Mouse (Mus musculus): ENCODE results near the gene Kcnh8. TPM values are rescaled to one million over a fixed set of nuclear protein-coding genes. Genes with fewer than 3 reads are reported as not detected.

Kcnh8 gene
- total and polyA plus RNA-seq, 3 experiments, result not detected

GRCm38 (mm10) chr17:52602781-52603170 lies 267 bp downstream of the Kcnh8 start:
- Histone ChIP-seq H3K4me2 (ENCODE audit: insufficient read depth, low read depth, poor library complexity, severe bottlenecking) (no peak overlapping the region), H3K79me2 (replicated peaks; ENCODE audit: control insufficient read depth, extremely low read depth, insufficient read depth, poor library complexity, severe bottlenecking) (no peaks in the 10 kb centered on the region), H3K9me3 (replicated peaks; ENCODE audit: low read length) (peaks cover 55% of the 10 kb centered on the region), H3K9ac (ENCODE audit: insufficient read depth, low read depth) (no peak overlapping the region), H3K4me3 (replicated peaks in 1 of 3; ENCODE audit: low read depth in 2 of 3, low read length in 2 of 3, poor library complexity in 1 of 3) (no peak overlapping the region), H3K4me1 (ENCODE audit: control insufficient read depth in 1 of 2, insufficient read depth in 2 of 2) (no peaks in the 10 kb centered on the region), H3K36me3 (replicated peaks in 1 of 2; ENCODE audit: control insufficient read depth in 1 of 2, insufficient read depth in 1 of 2, low read length in 1 of 2) (no peaks in the 10 kb centered on the region), H3K27ac (ENCODE audit: insufficient read depth, low read depth) (no peak overlapping the region), H3K27me3 (replicated peaks) (no peaks in the 10 kb centered on the region)
- dilution Hi-C loops (cut with MboI; ENCODE audit: extremely low pct_ligation_motif_present, extremely low pct_unique_long_range_greater_than_20kb, low sequenced_read_pairs) (no loop called here), in situ Hi-C loops (cut with MboI; ENCODE audit: low pct_ligation_motif_present, low pct_unique_long_range_greater_than_20kb, low sequenced_read_pairs) (no loop called here)
- no peak for DNase-seq (ENCODE audit: extremely low read depth)
- TF ChIP-seq SIN3A (IDR thresholded peaks at IDR 0.05; ENCODE audit: low read length) (no peak), ZC3H11A (IDR thresholded peaks at IDR 0.05; ENCODE audit: low read depth, low read length) (no peak), TCF12 (IDR thresholded peaks at IDR 0.05; ENCODE audit: low read depth, low read length) (no peak), MAZ (IDR thresholded peaks at IDR 0.05; ENCODE audit: low read depth, low read length) (no peak), CHD2 (IDR thresholded peaks at IDR 0.05; ENCODE audit: low read length) (no peak), SMC3 (IDR thresholded peaks at IDR 0.05; ENCODE audit: low read depth, low read length) (no peak), MAFK (IDR thresholded peaks at IDR 0.05; ENCODE audit: insufficient replicate concordance, low read length) (no peak), MXI1 (IDR thresholded peaks at IDR 0.05; ENCODE audit: low read depth, low read length) (no peak), CTCF (conservative IDR thresholded peaks at IDR 0.05 in 1 of 2, IDR thresholded peaks at IDR 0.05 in 1 of 2; ENCODE audit: low read depth in 2 of 2, low read length in 2 of 2) (no peak), E2F4 (IDR thresholded peaks at IDR 0.05; ENCODE audit: insufficient replicate concordance, low read depth, low read length) (no peak), POLR2AphosphoS2 (IDR thresholded peaks at IDR 0.05; ENCODE audit: low read depth, low read length) (no peak)

DNA sequence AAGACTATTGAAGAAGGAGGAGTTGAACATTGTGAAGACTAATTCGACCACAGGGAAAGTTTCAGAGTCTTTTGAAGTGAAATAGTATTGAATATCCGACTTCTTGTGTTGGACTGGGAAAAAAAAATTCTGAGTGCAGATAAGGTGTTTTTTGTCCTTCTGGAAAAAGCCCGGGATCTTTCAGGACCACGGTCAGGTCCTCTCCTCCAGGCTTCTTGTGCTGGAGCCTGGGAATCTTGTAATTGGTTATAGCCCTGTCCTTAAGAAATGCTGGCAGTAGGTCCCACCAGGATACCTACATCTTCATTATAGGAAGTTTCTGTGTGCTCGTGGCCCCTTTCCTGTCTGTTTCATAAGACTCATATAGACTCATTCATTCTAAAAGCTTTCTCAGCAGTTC lies 902 bp downstream of the Kcnh8 start:
- no peak overlapping the region for H3K27ac ChIP-seq (ENCODE audit: insufficient read depth, low read depth)

DNA sequence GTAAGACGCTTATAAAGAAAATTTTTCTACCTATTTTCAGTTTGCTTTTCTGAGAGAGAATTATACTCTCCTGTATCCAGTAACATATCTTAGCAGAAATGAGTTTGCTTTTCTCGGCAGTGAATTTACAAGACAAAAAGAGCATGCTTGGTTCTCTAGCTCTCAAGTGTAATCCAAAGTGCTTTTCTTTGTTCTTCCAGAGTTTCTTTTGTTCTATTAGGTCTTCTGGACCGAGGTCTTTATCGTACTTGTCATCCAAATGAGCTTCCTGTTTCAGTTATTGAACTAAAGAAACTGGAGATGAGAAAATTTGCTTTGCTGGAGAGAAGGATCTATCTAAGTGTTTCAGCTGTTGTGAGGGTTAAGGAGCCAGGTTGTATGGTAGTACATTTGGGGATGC lies 8.9 kb downstream of the Kcnh8 start:
- dilution Hi-C loops (cut with MboI; ENCODE audit: extremely low pct_ligation_motif_present, extremely low pct_unique_long_range_greater_than_20kb, low sequenced_read_pairs), result no loop called here
- in situ Hi-C loops (cut with MboI; ENCODE audit: low pct_ligation_motif_present, low pct_unique_long_range_greater_than_20kb, low sequenced_read_pairs), result no loop called here

More for the DNA sequence above, 902 bp downstream of the Kcnh8 start:
- in situ Hi-C loops (cut with MboI; ENCODE audit: low pct_ligation_motif_present, low pct_unique_long_range_greater_than_20kb, low sequenced_read_pairs), result no loop called here
- DNase-seq (ENCODE audit: extremely low read depth), result no peak
- dilution Hi-C loops (cut with MboI; ENCODE audit: extremely low pct_ligation_motif_present, extremely low pct_unique_long_range_greater_than_20kb, low sequenced_read_pairs), result no loop called here
- Histone ChIP-seq H3K4me1 (ENCODE audit: control insufficient read depth in 1 of 2, insufficient read depth in 2 of 2) (no peaks in the 10 kb centered on the region), H3K9ac (ENCODE audit: insufficient read depth, low read depth) (no peak overlapping the region), H3K4me2 (ENCODE audit: insufficient read depth, low read depth, poor library complexity, severe bottlenecking) (no peak overlapping the region), H3K79me2 (replicated peaks; ENCODE audit: control insufficient read depth, extremely low read depth, insufficient read depth, poor library complexity, severe bottlenecking) (no peaks in the 10 kb centered on the region), H3K27me3 (replicated peaks) (no peaks in the 10 kb centered on the region), H3K36me3 (replicated peaks in 1 of 2; ENCODE audit: control insufficient read depth in 1 of 2, insufficient read depth in 1 of 2, low read length in 1 of 2) (no peaks in the 10 kb centered on the region), H3K9me3 (replicated peaks; ENCODE audit: low read length) (peaks cover 54% of the 10 kb centered on the region), H3K4me3 (replicated peaks in 1 of 3; ENCODE audit: low read depth in 2 of 3, low read length in 2 of 3, poor library complexity in 1 of 3) (no peak overlapping the region)
- TF ChIP-seq SIN3A (IDR thresholded peaks at IDR 0.05; ENCODE audit: low read length), result no peak
- no peak for TF ChIP-seq CHD1 (IDR thresholded peaks at IDR 0.05; ENCODE audit: low read depth, low read length)
- TF ChIP-seq RAD21 (IDR thresholded peaks at IDR 0.05; ENCODE audit: low read depth, low read length), result no peak
- TF ChIP-seq MAZ (IDR thresholded peaks at IDR 0.05; ENCODE audit: low read depth, low read length), result no peak

More for the DNA sequence above, 8.9 kb downstream of the Kcnh8 start:
- H3K9ac ChIP-seq (ENCODE audit: insufficient read depth, low read depth), result no peak overlapping the region
- H3K4me1 ChIP-seq (ENCODE audit: control insufficient read depth in 1 of 2, insufficient read depth in 2 of 2), result no peaks in the 10 kb centered on the region
- no peaks in the 10 kb centered on the region for H3K36me3 ChIP-seq (replicated peaks in 1 of 2; ENCODE audit: control insufficient read depth in 1 of 2, insufficient read depth in 1 of 2, low read length in 1 of 2)
- TF ChIP-seq POLR2AphosphoS2 (IDR thresholded peaks at IDR 0.05; ENCODE audit: low read depth, low read length) (no peak), USF1 (IDR thresholded peaks at IDR 0.05; ENCODE audit: low read depth, low read length) (no peak), CTCF (conservative IDR thresholded peaks at IDR 0.05 in 1 of 2, IDR thresholded peaks at IDR 0.05 in 1 of 2; ENCODE audit: low read depth in 2 of 2, low read length in 2 of 2) (no peak), MXI1 (IDR thresholded peaks at IDR 0.05; ENCODE audit: low read depth, low read length) (no peak), RAD21 (IDR thresholded peaks at IDR 0.05; ENCODE audit: low read depth, low read length) (no peak)
- H3K4me3 ChIP-seq (replicated peaks in 1 of 3; ENCODE audit: low read depth in 2 of 3, low read length in 2 of 3, poor library complexity in 1 of 3), result no peak overlapping the region
- H3K27ac ChIP-seq (ENCODE audit: insufficient read depth, low read depth), result no peak overlapping the region
- peaks cover 43% of the 10 kb centered on the region for H3K9me3 ChIP-seq (replicated peaks; ENCODE audit: low read length)
- no peaks in the 10 kb centered on the region for H3K27me3 ChIP-seq (replicated peaks)
- H3K79me2 ChIP-seq (replicated peaks; ENCODE audit: control insufficient read depth, extremely low read depth, insufficient read depth, poor library complexity, severe bottlenecking), result no peaks in the 10 kb centered on the region
- no peak for DNase-seq (ENCODE audit: extremely low read depth)
- no peak overlapping the region for H3K4me2 ChIP-seq (ENCODE audit: insufficient read depth, low read depth, poor library complexity, severe bottlenecking)
